Mouse (Mus musculus) layer of hippocampus, adult 2 months (tissue): ENCODE data around the gene Otoa. TPM values are rescaled to one million over a fixed set of nuclear protein-coding genes. Genes with fewer than 3 reads are reported as not detected.

ENCODE experiments used
- DNase-seq, 2 experiments: peaks; one replicate each; pipeline ENCODE4 v3.0.0; 2022; ENCODE audit warnings: low spot score in 2 of 2
- H3K27ac ChIP-seq: fragments of 200-600 bp; 2 replicates; pipeline ENCODE4 v1.8.1; 2022
- H3K4me3 ChIP-seq: fragments of 200-600 bp; 2 replicates; pipeline ENCODE4 v1.8.1; 2022; ENCODE audit warnings: mild to moderate bottlenecking
- CTCF ChIP-seq: fragments of 200-600 bp; conservative IDR thresholded peaks from 2 replicates; pipeline ENCODE4 v1.8.1; 2022; ENCODE audit warnings: antibody characterized with exemption, mild to moderate bottlenecking, moderate library complexity
- long read RNA-seq, 2 experiments: library from polyadenylated mRNA; stranded (forward); transcript quantifications; one replicate each; pipeline ENCODE4 v2.0.0; 2021; ENCODE audit warnings: borderline mapping rate in 2 of 2
- total RNA-seq, 2 experiments: library from RNA; stranded (reverse); gene quantifications; 2 replicates each; pipeline ENCODE4 v1.2.3; 2021

The Otoa gene
- under 1 TPM; 0.54 TPM for total RNA-seq
- long read RNA-seq, experiment 1, partial matches to known transcripts: 0 of 1 reads
- long read RNA-seq, experiment 1, other reads (novel, unspliced or antisense): 1 of 1 reads
- long read RNA-seq, experiment 2: 0 reads

DNA sequence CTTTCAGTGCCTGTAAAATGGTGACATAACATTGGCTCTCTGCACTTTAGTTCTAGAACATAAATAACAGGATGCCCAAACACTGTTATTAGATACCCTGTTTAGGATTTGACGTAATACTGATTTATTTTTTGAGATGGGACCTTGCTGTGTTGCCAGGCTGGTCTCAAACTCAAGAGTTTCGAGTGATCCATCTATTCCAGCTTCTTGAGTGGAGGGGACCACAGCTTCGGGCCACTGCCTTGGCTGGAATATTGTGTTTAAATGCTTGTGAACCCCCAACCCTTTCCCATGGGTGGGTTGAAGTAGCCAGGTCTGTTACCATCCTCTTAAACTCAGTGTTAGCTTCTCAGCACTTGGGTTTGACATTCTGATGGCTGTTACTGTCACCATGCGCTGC lies at the start of gene Otoa:
Gene Otoa, plus strand, starts transcription at position 301 of the 400 bp plus-strand sequence.
- no peak for DNase-seq
- no peak within 1 kb of the TSS for H3K4me3 ChIP-seq
- H3K27ac ChIP-seq: no peak within 1 kb of the TSS
- no peak for TF ChIP-seq CTCF

DNA sequence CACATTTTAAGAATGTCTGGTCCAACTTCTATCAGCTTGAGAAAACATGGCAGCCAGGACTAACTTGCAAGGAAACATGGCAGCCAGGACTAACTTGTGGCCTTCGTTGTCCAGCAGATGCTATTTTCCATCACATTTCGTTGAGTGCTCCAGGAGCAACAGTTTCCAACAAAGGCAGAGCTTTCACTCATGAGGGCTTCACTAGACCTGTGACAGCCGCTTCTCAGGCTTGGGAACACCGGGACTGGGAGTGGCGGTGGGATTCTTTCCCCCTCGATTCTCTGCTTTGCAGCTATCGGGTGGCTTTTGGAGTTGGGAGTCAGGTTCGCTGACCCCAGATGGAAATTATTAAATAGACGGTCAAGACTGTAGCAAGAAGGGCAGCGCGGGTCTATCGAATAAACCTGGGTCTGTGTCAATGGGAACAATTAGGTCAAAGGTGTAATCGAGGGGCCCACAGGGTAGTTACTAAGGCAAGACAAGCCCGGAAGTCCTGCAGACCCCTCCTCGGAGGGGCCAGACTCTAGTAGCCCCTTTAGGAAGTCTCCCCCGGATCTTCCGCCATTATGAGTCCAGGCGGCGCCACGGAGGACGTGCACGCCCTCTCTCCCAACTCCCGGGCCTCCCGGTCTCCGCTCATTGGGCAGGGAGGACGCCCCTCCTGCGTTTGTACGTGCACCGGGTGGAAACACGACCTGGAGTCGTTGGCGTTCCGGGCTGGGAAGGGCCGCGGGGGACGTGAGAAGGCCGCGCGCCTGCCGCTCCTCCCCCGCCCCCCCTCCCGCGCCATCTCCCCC lies 47.4 kb upstream of the Otoa start, which contains the start of gene Mettl9:
Gene Mettl9, plus strand, starts transcription at position 590 of the 797 bp plus-strand sequence.
- peak; percentile 92 to 94 for DNase-seq
- peak within 1 kb of the TSS; percentile 94 for H3K27ac ChIP-seq
- peak; percentile 36 for TF ChIP-seq CTCF
- H3K4me3 ChIP-seq: peak within 1 kb of the TSS; percentile 92

DNA sequence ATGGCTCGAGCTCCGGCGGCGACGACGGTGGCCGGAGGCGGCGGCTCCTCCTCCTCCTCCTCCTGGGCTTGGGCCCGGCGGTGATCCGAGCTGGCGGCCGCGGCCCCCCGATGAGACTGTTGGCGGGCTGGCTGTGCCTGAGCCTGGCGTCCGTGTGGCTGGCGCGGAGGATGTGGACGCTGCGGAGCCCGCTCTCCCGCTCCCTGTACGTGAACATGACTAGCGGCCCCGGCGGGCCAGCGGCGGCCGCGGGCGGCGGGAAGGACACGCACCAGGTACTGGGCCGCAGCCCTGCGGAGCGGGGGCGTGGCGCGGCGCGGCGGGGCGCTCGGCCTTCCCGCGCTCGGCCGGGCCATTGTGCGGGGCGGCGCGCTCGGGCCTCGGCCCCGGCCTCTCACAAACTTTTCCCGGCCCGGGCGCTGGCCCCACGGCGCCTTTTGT lies 46.7 kb upstream of the Otoa start:
- peak in 1 of 2 experiments; percentile 26 for DNase-seq

DNA sequence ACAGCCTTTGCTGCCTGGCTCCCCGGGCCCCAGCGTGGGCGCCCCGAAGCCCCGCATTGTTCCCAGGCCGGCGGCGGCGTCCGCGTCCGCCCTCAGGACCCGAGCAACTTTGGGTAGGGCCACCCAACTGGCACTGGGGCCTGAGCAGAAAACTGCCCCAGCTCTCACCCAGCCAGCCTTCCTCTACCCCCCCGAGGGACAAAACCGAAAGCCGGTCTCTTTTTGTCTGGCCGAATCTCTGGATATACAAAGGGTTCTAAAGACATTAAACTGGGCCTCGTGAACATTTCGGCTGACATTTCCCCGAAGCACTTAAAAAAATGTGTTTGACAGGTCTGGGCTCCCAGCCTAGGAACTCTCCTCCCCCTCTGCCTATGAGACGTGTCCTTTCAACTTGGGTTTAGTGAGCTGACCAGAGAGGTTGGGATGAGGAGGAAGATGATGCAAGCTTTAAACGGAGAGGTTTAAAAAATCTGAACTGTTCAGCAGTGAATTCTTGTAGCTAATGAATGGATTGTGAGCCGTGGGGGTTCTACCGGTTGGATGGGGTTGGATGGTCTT lies 46.2 kb upstream of the Otoa start:
- Histone ChIP-seq H3K4me3 (peak overlapping the region; percentile 92), H3K27ac (peak overlapping the region; percentile 94)
- DNase-seq: peak in 1 of 2 experiments; percentile 10
- no peak for TF ChIP-seq CTCF

More for the DNA sequence above, 46.7 kb upstream of the Otoa start:
- H3K4me3 ChIP-seq: peak overlapping the region; percentile 92
- TF ChIP-seq CTCF: no peak
- H3K27ac ChIP-seq: peak overlapping the region; percentile 94

DNA sequence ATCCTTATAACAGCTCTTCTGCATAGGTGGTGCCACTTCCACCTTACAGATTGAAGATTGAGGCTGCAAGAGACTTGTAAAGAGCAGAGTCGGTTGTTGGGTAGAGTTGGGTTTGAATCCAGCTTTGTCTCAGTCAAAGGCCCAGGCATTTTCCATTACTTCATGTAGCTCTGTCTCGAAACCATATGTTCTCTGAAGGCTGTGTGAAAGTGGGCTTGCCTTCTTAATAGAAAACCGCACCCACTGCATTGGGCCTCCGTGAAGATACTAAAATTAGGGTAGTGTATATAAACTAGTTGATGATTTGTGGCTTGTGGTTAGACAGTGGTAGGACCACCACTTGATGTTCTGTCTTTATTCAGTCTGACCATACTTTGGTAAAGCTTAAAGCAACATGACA lies 40.9 kb upstream of the Otoa start:
- no peak for TF ChIP-seq CTCF
- DNase-seq: no peak
- Histone ChIP-seq H3K27ac (no peak overlapping the region), H3K4me3 (no peak overlapping the region)

DNA sequence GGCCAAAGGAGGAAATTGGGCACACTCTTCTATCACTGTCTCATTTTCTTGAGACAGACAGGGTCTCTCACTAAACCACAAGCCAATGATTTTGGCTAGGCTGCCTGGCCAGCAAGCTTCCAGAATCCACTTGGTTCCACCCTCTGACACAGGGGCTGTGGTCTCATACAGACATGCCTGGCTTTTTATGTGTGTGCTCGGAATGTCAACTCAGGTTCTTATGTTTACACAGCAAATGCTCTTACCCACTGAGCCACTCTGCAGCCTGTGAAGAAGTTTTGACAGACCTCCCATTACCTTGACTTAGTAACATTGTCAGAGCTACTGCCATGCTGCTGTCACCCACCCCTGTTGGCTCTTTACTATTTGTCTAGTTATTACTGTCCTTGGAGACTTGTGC lies 39.5 kb upstream of the Otoa start:
- no peak for TF ChIP-seq CTCF
- Histone ChIP-seq H3K4me3 (no peak overlapping the region), H3K27ac (no peak overlapping the region)
- no peak for DNase-seq

DNA sequence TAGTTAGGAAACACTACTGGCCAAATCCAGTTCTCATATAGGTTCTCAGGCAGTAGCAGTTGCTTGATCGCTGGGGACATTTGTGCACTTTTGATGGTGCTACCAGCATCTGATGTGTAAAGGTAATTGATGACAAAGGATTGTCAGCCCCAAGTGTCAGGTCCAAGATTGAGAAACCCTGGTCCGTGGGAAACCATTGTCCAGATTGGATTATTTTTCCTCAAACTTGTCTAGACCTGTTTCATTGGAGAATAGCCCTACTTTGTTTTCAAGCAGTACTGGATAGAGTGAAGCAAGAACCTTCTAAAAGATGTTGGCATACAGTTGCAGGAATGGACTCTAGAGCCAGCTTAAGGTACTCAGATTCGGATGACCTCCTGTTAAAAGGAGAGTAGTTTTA lies 38.4 kb upstream of the Otoa start:
- TF ChIP-seq CTCF: no peak
- DNase-seq: no peak
- no peak overlapping the region for H3K27ac ChIP-seq
- H3K4me3 ChIP-seq: no peak overlapping the region

DNA sequence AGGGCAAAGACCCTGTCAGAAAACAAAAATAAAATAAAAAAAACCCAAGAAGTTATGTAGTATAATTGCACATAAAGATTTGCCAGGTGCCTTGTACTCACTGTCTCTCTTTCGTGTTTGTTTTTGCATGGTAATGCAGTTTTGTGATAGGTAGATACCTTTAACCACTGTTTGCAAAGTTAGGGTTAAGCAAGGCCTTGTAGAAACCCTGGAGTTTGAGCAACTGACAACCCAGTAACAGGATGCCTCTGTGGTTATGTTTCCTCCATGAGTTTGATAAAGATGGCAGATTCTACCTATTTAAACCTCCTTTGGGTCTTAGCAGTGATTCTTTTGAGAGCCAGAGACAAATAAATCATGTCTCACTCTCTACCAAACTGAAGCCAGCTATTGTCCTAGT lies 37.9 kb upstream of the Otoa start:
- no peak overlapping the region for H3K27ac ChIP-seq
- no peak for TF ChIP-seq CTCF
- H3K4me3 ChIP-seq: no peak overlapping the region
- no peak for DNase-seq

DNA sequence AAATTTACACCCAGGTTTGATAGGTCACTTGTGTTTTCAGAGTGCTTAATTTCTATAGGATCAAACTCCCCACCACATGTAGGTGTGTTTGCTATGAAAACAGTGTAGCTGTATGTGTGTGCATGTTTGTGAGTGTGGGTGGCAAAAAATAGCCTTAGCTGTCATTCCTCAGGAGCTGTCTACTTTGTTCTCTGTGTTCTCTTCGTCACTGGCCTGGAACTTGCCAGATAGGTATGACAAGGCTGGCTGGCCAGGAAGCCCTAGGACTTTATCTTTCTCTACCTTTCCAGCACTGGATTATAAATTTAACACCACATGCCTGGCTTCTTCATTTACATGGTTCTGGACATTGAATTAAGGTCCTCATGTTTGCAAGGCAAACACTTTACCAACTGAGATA lies 37.2 kb upstream of the Otoa start:
- Histone ChIP-seq H3K4me3 (no peak overlapping the region), H3K27ac (no peak overlapping the region)
- no peak for TF ChIP-seq CTCF
- no peak for DNase-seq

DNA sequence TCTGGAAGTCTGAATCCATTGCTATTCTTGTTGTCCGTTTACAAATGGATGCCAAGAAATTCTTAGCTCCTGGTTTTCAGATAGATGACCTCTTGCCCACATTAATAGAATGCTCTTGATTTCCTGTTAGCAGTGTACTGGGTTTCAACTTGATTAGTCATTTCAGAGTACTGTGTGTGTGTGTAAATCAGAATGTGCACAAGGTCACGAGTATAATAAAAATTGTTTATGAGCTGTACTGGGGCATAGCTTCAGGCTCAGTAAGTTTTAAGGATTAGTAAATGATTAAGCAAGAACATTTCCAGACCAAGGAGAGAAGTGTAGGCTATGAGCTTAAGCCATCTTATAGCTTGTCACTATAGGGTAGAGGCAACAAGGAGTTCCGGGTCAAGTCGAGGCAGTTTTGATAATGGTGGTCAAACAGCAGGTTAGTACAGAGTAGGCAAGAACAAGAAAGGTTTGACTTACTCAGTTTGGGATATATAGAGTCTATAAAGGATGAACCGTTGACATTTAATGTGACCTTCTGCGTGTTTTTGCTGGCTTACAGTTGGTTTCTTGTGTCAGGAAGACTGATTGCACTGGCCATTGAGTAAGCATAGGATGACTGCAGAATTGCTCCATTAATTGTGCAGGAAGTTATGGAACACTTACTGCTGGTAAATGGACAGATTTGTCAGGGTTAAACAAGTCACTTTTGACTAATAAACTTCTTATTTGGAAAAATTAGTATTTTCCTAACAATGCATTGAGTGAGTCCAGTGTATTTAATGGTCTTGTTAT lies 35.6 kb upstream of the Otoa start:
- Histone ChIP-seq H3K27ac (no peak overlapping the region), H3K4me3 (no peak overlapping the region)
- no peak for DNase-seq
- no peak for TF ChIP-seq CTCF

DNA sequence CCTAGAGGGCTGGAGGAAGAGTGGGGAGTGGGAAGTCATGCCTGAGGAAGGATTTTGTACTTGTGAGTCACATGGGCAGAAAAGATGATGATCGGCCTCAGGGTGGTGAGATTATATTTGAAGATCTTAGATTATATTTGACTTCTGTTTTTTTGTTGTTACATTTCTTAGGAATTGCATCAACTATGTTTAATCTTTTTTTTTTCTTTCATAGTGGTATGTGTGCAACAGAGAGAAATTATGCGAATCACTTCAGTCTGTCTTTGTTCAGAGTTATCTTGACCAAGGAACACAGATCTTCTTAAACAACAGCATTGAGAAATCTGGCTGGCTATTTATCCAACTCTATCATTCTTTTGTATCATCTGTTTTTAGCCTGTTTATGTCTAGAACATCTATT lies 33.8 kb upstream of the Otoa start:
- no peak for TF ChIP-seq CTCF
- H3K27ac ChIP-seq: no peak overlapping the region
- no peak for DNase-seq
- H3K4me3 ChIP-seq: no peak overlapping the region

DNA sequence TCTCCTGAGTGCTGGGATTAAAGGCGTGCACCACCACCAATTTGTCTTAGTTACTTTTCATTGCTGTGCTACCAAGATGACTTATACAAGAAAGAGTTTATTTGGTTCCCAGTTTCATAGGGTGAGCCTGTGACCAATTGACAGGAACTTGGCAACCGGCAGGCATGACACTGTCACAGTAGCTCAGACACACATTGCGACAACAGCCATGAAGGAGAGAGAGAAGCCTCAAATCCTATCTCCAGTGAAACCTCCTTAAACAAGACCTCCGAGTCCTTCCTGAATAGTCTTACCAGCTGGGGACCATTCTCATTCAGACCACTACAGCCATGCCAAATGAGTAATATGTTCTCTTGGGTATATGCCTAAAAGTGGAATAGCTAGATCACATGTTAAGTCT lies 28.4 kb upstream of the Otoa start:
- DNase-seq: no peak
- no peak overlapping the region for H3K27ac ChIP-seq
- no peak for TF ChIP-seq CTCF
- no peak overlapping the region for H3K4me3 ChIP-seq

DNA sequence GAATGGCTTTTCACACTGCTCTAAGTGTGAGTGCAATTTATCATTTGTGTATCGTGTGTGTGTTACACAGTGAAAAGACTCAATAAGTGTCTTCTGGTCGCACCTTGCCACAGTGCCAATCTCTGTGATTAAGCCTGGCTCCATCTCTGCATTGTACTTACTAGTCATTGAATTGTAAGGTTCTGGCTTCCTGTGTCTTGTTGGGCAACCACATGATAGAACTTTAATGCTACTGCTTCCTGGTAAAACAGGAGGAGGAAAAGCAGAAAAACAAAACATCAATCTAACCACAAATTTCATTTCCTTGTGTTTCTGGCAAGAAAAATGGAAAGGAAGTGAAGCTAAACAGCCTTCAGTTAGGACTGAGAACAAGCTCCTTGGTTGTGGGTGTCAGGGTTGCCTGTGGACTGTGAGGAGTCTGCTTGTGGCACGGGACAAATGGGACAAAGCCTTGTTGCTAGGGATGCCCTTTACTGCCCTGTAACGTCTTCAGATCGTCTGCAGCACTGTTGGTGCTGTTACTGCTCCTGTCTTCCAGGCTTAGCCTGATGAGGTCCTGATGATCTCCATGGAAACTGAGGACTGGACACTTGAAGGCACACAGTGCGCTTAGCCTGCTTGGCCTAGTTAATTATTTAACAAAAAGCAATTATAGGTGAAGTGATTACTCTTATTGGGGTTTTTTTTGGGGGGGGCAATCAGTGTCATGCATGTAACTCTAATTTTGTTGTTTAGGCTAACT lies 21.8 kb upstream of the Otoa start:
- TF ChIP-seq CTCF: no peak
- Histone ChIP-seq H3K4me3 (no peak overlapping the region), H3K27ac (no peak overlapping the region)

More for the DNA sequence above, 21.8 kb upstream of the Otoa start:
- no peak for DNase-seq
